Mouse (Mus musculus): ENCODE data around the gene Eps15l1. TPM values are rescaled to one million over a fixed set of nuclear protein-coding genes. Genes with fewer than 3 reads are reported as not detected.

Eps15l1 gene
- total RNA-seq, 2 experiments from 2014 or later, result 60.0 to 75.6 TPM

- intact Hi-C loops (cut with DNase I), result no loop called here
Observed at GRCm38 (mm10) chr8:72324036-72324706, 97.1 kb downstream of the Eps15l1 start.

GRCm38 (mm10) chr8:72323131-72323725 is 98.0 kb downstream of the Eps15l1 start:
- peak in 1 of 2 experiments; percentile 22 for DNase-seq (ENCODE audit: low spot score in 2 of 2)
- intact Hi-C loops (cut with DNase I), result no loop called here

More at GRCm38 (mm10) chr8:72324036-72324706, 97.1 kb downstream of the Eps15l1 start:
- DNase-seq (ENCODE audit: low spot score in 2 of 2), result no peak

GRCm38 (mm10) chr8:72322471-72322889 is 98.8 kb downstream of the Eps15l1 start:
- no peak for DNase-seq (ENCODE audit: low spot score in 2 of 2)
- intact Hi-C loops (cut with DNase I), result no loop called here

- intact Hi-C loops (cut with DNase I), result no loop called here
- no peak for DNase-seq (ENCODE audit: low spot score in 2 of 2)
Observed at GRCm38 (mm10) chr8:72321635-72322441, 99.4 kb downstream of the Eps15l1 start.

- DNase-seq (ENCODE audit: low spot score in 2 of 2), result no peak
- intact Hi-C loops (cut with DNase I), result no loop called here
Observed at GRCm38 (mm10) chr8:72320803-72321583, 100.3 kb downstream of the Eps15l1 start.

- intact Hi-C loops (cut with DNase I), result loop anchor here (5.0 kb wide), 2 partner anchors 32 to 48 kb away; no protein-coding TSS in a partner anchor
- DNase-seq (ENCODE audit: low spot score in 2 of 2), result peak in 1 of 2 experiments; percentile 29
Observed at GRCm38 (mm10) chr8:72319921-72320802, 101.1 kb downstream of the Eps15l1 start.

GRCm38 (mm10) chr8:72319397-72319796 is 101.9 kb downstream of the Eps15l1 start:
- DNase-seq (ENCODE audit: low spot score in 2 of 2), result no peak
- intact Hi-C loops (cut with DNase I), result loop anchor here (5.0 kb wide), 2 partner anchors 33 to 47 kb away; no protein-coding TSS in a partner anchor

GRCm38 (mm10) chr8:72318801-72319322 is 102.4 kb downstream of the Eps15l1 start, which contains the start of gene Klf2:
TSS of gene Klf2 (plus strand) at chr8:72319033.
- intact Hi-C loops (cut with DNase I), result loop anchor here (5.0 kb wide), 2 partner anchors 33 to 47 kb away; no protein-coding TSS in a partner anchor
- peak; percentile 87 to 89 for DNase-seq (ENCODE audit: low spot score in 2 of 2)

GRCm38 (mm10) chr8:72317741-72318301 is 103.4 kb downstream of the Eps15l1 start:
- intact Hi-C loops (cut with DNase I), result loop anchor here (5.0 kb wide), 2 partner anchors 34 to 46 kb away; no protein-coding TSS in a partner anchor
- no peak for DNase-seq (ENCODE audit: low spot score in 2 of 2)

- intact Hi-C loops (cut with DNase I), result loop anchor here (5.0 kb wide), 2 partner anchors 36 to 44 kb away; no protein-coding TSS in a partner anchor
- DNase-seq (ENCODE audit: low spot score in 2 of 2), result no peak
Observed at GRCm38 (mm10) chr8:72316053-72316695, 105.1 kb downstream of the Eps15l1 start.

- DNase-seq (ENCODE audit: low spot score in 2 of 2), result no peak
- intact Hi-C loops (cut with DNase I), result no loop called here
Observed at GRCm38 (mm10) chr8:72312926-72313518, 108.2 kb downstream of the Eps15l1 start.

- peak; percentile 74 to 76 for DNase-seq (ENCODE audit: low spot score in 2 of 2)
- intact Hi-C loops (cut with DNase I), result no loop called here
Observed at GRCm38 (mm10) chr8:72310849-72311506, 110.3 kb downstream of the Eps15l1 start.

- intact Hi-C loops (cut with DNase I), result no loop called here
- no peak for DNase-seq (ENCODE audit: low spot score in 2 of 2)
Observed at GRCm38 (mm10) chr8:72308276-72308675, 113.0 kb downstream of the Eps15l1 start.

GRCm38 (mm10) chr8:72306913-72307312 is 114.3 kb downstream of the Eps15l1 start:
- intact Hi-C loops (cut with DNase I), result no loop called here
- no peak for DNase-seq (ENCODE audit: low spot score in 2 of 2)

GRCm38 (mm10) chr8:72305210-72305905 is 115.9 kb downstream of the Eps15l1 start, which contains the start of gene Gm10282:
TSS of gene Gm10282 (minus strand) at chr8:72305260.
- intact Hi-C loops (cut with DNase I), result no loop called here
- no peak for DNase-seq (ENCODE audit: low spot score in 2 of 2)

GRCm38 (mm10) chr8:72303633-72304032 is 117.6 kb downstream of the Eps15l1 start:
- DNase-seq (ENCODE audit: low spot score in 2 of 2), result peak in 1 of 2 experiments; percentile 42
- intact Hi-C loops (cut with DNase I), result no loop called here
